Mouse (Mus musculus): ENCODE measurements around the gene Asic2.
A peak's percentile ranks its signal among the peaks of the same experiment; 100 is the strongest.
"Not testable (repeated sequence)": the region's sequence is repeated elsewhere in the genome, so short reads cannot be mapped to it uniquely, and the experiment has no call there.

Asic2 gene

DNA sequence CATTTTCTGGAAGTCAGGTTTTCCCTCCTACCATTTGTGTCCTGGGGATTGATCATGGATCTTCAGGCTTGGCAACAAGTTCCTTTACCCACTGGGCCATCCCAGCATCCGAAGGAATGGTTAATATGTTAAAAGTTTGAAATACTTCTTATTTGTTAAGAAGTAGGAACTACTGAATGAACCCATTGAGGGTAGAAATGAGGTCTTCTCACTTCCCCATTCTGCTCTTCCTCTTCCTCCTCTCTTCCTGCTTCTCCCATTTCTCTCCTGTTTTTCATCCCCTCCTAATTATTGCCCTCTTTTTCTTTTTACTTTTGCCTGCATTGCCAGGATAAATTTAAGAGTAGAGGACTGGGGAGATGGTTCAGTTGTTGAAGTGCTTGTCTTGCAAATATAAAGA, 696.8 kb downstream of the Asic2 start:
- no peak for DNase-seq

DNA sequence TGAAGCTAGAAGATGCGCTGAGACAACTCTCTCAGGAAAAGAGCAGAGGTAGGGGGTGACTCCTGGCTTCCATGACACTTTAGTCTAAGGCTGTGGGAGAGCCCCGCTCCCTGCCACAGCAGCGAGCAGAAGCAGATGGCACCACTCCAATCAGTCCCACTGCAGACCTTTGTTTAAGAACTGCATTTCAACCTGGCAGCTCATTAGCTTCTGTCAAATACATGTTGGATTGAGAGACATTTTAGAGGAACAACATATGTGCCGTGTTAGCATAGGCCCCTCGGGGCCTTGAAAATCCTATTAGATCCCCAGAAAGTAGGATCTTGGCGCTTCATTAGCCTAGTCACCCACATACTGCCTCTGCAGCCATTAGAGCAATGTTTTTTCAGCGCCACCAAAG, 697.7 kb downstream of the Asic2 start:
- DNase-seq = peak; percentile 7

DNA sequence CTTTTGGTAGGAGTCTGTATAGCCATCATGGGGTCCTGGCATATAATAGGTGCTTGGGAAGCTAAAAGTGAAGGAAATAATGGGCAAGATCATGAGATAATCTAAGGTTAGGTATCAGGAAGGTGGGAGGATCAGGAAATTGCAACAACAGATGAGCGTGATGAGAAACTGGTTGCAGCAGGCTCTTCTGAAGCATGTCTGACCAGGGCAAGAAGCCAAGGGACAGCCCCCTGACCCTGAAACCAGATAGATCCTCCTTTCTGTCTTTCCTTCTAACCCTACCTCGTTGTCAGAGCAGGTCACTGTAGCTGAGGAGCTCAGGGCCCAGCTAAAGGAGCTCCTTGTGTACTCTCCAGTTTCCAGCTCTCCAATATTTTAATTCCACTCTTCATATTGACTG, 704.5 kb downstream of the Asic2 start:
- no peak for DNase-seq

DNA sequence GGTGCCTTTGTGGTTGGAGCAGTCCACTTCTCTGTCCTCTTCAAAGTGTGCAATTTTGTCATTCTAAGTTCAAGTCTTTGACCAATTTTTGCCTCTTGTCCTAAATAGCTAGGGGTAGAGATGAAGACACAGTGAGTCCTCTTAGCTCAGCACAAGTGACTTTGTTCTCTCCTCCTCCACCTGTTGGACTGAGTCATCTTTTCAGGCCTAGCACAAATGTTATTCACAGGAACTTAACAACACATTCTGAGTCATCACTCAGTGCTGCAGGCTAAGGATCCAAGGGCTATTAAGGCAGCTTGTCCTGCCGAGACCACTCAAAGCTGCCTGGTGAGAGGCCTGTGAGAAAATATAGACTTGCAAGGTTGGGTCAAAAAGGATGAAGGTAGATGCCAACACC, 705.1 kb downstream of the Asic2 start:
- no peak for DNase-seq

DNA sequence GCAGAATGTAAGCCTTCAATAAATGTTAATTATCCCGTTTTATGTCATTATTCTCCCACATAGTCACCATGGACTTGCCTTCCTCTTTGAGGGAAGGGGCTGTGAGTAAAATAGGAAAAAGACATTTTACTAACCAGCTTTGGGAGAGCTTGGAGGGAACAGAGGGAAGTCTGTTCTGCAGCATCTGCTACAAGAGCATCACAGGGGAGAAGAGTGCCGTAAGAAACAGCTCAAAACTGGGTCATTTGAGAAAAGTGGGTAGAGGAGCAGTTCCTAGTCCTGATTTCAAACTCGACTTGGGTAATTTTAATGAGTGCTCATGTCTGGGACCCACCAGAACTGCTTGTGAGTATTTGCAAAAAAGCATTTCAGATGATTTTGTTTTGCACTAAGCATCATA, 707.0 kb downstream of the Asic2 start:
- DNase-seq = no peak

DNA sequence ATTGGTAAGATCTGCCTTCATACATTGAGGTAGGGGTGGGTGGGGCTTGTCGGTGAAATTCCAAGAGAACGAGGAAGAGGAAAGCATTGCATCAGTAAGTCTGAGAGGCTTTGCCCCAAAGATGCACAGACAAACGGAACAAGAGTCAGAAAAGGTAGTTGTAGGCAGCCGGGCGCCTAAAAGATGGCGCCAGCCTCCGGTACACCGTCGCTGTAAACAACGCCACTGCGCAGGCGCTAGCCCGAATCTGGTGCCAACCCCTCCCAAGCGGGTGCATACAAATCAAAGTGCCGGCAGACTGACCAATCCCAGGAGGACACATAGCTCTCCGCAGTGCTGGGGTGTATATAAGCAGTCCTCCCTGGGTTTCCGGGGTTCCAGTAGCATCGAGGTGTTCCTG, 727.1 kb downstream of the Asic2 start:
- not testable (repeated sequence) for DNase-seq

DNA sequence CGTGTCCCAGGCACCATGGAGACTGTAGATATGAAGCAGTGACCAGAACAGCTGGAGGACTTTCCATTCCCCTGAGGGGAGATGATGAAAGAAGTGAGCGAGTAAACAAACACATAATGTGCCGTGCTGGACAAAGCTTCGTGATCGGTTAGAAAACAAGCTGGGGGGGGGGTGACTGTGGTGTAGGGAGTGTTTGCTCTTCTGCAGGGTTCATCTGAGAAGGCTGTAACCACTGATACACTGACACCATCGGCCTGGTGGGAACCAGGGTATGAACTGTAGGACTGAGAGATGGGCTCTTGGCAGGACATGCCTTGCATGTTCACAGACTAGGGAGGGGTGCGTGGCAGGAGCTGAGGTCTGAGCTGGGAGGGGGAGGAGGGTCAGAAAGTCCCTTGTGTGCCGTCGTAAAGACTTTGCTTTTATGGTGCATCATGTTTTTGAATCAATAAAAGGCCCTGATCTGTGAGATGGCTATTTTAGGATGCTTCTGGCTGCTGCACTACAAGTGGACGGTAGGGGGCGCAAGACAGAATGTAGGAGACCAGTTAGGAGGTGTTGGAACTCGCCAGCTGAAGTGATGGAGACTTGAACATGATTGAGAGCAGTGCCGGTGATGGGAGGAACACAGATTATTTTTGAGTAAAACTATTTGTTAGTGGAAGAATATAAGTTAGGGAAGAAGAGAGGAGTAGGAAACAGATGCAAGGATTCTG, 728.1 kb downstream of the Asic2 start:
- DNase-seq = peak; percentile 34

DNA sequence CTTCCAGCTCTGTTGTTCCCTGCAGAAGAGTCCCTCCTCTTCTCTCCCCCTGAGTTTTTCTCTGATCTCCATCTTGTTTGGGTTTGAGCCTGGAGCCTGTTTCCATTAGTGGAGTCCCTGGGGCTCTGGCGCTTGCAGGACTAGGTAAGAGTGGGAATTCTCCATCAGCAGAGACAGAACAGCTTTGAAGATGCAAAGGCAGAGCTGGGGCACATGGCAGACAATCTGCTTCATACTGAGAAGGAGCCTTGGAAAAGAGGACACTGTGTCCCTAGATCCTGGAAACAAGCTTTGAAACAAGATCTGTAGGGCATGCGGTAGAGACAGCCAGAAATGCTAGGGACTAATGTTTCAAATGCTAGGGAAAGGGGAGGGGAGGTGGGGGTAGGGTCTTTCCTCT, 729.2 kb downstream of the Asic2 start:
- DNase-seq = no peak

DNA sequence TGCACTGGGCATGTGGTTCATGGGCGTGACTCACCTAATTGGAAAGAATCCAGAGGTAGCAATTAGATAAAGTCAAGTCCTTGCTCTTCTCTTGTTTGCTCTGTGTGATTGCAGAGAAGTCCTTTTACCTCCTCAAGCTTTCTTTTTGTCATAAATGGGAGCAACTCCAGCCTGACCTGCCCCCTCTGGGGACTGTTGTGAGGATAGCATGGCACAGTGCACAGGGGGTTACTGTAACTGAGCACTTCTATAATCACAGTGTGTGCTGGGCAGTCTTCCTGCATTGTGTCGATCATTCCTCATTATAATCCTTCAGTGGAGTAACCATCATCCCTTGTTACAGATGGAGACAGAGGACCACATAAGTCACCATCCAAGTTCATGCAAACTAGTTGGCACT, 732.2 kb downstream of the Asic2 start:
- no peak for DNase-seq

DNA sequence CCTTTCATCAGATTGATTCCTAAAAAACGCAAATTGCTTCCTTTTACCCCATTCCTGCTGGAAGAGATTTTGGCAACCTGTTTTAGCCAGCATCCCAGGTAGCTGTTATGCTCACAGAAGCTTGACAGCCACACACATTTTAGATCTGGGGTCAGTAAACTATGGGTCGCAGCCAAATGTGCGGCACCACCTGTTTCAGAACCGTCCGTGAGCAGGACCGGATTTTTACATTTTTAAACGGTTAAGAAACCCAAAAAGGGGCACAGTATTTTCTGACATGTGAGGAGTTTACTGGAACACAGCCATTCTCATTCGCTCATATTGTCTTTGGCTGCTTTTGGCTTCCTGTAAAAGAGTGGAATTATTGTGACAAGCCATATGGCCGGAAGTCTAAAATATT, 744.9 kb downstream of the Asic2 start:
- no peak for DNase-seq

DNA sequence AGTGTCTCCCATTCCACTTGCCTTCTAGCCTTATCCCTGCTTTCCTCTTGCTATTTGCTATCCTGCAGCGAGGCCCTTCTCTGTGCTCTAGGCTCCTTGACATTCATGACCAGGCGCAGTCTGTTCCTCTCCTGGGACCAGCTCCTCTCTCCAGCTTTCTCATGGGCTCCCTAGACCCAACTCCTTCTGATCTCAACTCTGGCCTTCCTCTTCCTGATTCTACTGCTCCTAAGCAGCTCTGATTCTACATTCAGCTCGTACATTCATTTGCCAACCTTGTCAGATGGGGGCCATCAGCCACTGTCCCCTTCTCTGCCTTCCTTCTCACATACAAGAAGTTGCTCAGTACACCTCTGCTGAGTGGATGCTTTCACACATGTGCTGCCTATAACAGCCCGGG, 747.5 kb downstream of the Asic2 start:
- no peak for DNase-seq

DNA sequence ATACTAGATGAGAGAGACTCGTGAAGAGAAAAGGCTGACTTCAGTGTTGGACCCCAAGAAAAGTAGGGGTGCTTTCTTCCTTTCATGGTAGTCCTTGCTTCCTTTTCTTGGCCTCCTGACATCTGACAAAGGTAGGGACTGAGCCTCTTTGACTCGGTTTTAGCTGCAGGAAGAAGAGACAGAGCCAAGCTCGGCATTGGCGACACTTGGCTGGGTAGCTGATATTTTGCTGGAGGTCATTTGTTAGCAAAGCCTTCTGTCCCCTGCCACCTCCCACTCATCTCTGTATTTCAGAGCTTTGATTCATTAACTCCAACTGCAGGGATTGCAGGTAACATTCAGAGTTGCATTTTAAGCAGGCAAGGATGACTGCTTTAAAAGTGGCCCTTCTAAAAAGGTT, 762.8 kb downstream of the Asic2 start:
- no peak for DNase-seq

DNA sequence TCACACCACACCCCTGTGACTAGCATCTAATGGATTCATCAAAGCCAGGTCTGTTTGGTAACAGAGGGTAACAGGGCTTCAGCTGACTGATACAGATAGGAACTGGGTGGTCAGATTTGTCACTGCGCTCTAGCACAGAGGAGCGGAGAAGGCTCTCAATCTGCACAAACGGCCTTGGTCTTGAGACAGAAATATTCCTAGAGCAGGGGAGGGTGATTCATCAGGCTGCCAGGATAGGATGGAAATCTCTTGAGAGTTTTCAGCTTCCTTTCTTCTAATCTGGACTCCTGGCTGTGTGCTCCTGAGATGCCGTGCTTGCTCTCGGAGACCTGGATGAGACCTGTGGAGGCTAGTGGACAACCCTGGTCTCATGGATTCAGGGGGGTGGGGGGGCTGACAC, 765.7 kb downstream of the Asic2 start:
- DNase-seq = no peak

DNA sequence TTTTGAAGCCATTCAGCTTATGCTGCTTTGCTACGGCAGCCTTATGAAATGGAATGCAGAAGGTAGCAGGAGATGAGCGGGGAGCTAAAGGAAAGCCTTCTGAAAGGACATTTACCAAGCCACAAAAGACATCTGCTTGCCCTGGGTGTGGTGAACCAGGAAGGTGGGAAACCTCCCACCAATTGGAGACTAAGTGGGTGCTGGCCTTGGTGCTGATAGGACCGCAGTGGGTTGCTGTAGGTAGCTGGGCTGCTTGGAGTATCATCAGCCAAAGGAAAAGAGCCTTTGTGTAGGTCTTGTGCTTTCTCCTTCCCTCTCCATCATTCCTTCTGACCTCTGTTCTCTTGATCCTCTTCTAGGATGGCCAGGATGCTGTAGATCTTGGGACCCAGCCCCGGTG, 774.4 kb downstream of the Asic2 start:
- no peak for DNase-seq

DNA sequence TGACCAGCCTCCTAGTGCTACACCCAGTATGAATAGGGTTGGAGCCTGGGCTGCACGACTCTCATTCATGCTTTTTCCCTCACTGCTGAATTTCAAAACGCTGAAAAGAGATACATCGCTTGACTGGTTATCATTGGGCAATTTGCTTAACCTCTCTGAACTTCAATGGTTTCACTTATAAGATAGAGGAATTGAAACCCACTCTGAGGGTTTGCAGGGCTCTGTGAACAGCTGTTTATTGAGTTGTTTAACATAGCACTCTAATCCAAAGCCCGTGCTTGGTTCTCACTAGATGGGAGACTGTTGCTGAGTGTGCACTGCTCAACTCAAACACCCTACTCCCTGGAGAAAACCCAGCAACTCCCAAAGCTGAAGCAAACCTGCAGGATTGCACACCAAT, 776.1 kb downstream of the Asic2 start:
- DNase-seq = no peak

DNA sequence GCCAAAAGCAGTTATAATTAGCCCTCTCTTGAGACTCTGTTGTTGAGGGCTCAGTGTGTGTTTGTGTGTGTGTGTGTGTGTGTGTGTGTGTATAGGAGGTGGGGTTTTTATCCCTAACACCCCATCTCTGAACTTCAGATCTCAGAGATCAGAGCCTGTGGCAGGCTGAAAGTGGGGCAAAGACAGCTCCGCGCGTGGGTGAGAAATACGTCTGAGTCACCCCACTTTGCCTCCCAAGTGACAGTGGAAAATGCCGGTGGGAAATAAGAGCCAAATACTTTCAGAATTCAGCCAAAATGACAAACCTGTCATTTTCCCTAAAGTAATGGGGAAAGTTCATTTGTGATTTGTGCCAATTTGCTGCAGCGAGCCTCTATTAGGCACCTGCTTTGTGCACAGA, 779.2 kb downstream of the Asic2 start:
- DNase-seq = no peak

DNA sequence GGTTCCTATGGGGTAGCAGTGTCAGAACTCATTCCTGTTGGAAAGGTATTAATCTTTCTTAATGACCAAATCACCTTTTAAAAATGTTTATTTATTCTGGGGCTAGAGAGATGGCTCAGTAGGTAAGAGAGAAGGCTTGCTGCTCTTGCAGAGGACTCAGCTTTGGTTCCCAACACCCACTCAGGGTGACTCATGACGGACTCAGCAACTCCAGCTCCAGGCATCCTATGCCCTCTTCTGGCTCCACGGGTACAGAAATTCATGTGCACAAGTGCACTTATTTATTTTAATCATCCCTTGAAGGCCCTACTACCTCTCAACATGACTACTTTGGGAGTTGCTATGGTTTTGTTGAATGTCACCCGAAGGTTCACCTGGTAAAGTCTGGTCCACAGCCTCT, 780.4 kb downstream of the Asic2 start:
- no peak for DNase-seq

DNA sequence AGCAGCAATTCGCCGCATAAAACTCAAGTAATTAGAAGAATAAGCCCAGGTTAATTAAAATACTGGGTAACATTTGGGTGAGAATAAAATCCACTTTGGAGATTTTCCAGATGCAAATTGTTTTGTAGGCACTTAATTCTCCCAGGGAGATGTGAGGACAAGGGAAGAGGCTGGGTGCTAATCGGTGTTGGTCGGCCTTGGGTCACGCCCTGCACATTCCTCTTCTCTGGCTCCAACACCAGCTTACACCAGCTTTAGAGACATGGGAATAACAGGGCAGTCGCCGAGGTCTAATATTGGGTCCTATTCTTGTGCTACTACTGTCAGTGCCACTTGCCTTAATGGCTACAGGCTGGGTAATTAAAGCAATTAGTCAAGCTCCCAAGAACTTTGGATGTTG, 783.5 kb downstream of the Asic2 start:
- DNase-seq = no peak

DNA sequence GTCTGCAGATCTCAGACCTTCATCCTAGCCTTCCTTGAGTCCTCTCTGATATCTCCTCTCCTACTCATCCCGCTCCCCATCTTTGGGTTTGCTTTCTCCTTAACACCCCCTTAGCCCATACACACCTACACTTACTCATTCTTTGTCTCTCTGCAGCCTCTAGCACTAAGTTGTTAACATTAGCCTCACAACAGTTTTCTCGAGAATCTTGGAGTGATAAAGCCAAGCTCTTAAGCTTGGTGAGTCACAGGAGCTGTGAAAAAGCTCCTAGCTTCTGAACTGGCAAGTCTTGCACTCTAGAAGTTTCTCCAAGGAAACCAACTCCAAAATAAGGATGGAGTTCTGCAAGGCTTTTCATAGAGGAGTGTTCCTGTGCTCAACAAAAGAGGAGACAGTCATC, 803.4 kb downstream of the Asic2 start:
- DNase-seq = no peak

DNA sequence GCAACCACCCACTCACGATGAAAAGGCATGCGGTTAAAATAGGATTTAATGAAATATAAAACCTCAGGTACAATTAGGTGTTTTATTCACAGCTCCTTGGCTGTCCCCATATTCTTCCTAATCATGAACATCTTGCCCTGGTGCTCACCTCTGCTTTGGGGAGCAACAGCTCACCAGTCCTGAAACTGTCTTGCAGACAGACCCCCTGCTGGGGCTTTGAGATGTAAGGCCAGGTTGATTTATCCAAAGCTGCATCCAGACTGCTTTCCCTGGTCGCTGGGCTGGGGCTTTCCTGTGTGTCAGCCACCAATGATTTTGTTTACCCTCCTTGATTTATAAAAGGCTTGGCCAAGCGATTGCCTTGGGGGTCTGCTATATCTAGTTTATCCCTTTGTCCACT, 805.2 kb downstream of the Asic2 start:
- DNase-seq = no peak

DNA sequence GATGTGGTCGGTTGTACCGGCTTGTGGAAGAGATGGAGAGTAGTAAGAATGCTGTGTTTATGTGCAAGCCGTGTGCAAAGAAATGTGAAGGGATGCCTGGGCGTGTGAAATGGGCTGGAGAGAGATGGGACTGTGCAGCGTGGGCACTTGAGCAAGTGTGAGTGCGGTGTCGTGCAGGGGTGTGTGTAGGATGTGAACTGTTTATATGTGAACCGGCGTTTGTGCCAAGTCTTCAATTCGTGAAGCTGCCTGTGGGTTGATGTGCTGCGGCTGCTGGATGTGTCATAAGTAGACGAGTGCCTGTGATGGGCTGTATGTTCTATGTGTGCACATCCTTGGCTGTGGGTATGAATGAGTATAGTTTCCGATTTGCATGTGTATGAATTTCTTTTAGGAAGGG, 814.4 kb downstream of the Asic2 start:
- no peak for DNase-seq

DNA sequence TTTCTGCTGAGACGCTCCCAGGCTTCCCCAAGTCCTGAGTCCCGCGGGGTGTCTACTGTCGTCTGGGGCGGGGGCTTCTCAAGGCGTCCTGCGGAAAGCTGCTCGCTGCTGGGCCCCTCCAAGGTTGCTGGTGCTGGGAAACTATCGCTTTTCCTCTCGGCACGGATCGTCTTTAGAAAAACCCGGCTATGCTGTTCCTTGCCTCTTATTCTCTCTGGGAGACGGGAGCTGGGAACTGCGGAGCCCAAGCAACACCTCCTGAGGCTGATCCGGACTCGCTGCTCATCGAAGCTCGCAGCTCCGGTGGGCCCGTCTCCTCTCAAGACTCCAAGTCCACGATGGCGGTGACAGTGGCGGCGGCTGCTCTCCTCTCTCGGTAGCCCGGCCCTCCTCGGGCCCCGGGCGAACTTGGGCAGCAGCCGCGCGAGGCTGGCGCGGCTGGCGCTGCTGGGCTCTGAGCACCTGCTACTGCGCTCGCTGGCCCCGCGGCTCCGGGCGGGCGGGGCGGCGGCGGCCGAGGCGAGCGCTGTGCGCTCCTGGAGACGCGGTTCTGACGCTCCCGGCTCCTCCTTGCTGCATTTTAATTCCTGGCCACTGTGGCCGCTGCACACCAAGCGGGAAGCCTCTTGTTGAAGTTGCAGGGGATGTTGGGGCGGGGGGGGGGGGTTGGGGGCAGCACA, 815.0 kb downstream of the Asic2 start:
- peak; percentile 67 for DNase-seq

DNA sequence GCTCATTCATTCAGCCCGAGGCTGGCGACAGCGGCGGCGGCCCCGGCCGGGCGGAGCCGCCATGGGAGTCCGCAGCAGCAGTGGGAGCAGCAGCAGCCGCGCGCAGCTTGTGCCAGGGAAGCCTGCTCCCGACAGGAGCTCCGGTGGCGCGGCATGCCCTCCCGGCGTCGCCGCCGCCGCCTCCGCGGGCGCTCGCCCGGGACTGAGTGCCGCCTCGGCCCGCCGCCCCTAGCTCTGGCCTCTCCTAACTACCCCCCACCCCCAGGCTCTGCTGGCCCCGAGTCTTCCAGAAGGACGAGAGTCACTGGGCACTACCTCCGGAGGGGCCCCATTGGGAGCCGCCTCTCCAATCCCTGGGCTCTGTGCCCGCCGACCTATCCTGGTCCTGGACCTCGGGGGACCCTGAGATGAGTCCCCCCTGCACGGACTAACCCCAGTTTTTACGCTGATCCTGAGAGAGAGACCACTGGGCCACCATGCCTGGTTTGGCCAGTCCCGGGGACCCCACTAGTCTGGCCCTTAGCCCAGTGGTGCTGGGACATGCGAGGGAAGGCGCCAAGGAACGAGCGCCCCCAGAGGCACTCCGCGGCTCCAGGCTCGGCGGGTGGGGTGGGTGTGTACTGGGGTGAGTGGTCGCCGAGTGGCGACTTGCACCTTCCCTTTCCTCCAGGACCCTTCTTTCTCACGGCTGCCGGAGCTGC, 815.6 kb downstream of the Asic2 start:
- DNase-seq = peak; percentile 82

DNA sequence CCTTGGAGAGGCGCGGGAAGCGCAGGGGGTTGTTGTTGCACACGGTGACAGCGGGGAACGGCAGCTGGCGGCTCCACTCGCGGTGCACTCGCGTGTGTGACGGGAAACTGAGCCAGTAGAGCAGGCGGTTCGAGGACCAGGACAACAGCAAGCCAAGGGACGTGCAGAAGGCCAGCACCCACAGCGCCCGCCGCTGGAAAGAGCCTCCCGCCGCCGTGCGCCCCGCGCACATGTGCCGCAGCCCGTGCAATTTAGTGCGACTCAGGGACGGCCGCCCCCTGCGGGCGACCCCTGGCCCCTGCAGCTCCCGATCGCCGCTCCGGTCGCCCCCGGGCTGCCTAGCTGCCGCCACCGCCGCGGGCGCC, 816.3 kb downstream of the Asic2 start:
- DNase-seq = peak; percentile 69

Data from right cerebral cortex, postnatal 4 days (tissue).